Mouse (Mus musculus): Measurements from ENCODE around the gene Egfl8. TPM values are rescaled to one million over a fixed set of nuclear protein-coding genes. Genes with fewer than 3 reads are reported as not detected.

Gene Egfl8
- polyA plus RNA-seq (2016; fragmentation: Nextera tagmentation; extraction: Ambion mirVana) = 4.0 and 4.2 TPM in 2 replicates

DNA sequence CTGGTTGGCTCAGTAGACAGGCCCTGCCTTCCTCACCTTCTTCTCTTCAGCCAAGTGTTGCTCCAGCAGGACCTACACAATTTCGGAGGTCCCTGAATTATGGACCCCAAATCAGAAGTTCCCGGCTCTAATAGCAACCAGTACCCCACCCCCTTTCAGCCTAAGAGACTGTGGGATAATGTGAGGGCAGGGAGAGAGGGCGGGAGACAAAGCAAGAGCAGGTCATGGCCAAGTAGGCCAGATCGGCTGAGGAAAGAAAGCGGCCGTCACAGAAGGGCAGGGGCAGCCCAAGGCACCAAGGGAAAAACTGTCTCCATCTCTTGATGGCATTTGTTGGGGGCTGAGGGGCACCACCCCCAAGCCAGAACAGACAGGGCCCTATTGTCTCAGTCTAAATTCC lies at the start of gene Egfl8:
Gene Egfl8 (minus strand): TSS at position 101 of the 400 bp plus-strand sequence.
- Histone ChIP-seq H3K4me1 (peaks cover 14% of the 10 kb centered on the region), H3K4me3 (0 out of 2 replicates have a peak within 1 kb of the TSS, but pooled peaks have one; percentile 9), H3K27ac (replicated peaks) (peak within 1 kb of the TSS; percentile 69), H3K9me3 (no peaks in the 10 kb centered on the region), H3K27me3 (replicated peaks; ENCODE audit: low read depth, poor library complexity, severe bottlenecking) (no peaks in the 10 kb centered on the region), H3K36me3 (replicated peaks) (peaks cover 74% of the 10 kb centered on the region)
- whole genome bisulfite sequencing = 54% methylated on average over 6 of the region's 6 CpGs
- no peak for DNase-seq (ENCODE audit: low spot score)

DNA sequence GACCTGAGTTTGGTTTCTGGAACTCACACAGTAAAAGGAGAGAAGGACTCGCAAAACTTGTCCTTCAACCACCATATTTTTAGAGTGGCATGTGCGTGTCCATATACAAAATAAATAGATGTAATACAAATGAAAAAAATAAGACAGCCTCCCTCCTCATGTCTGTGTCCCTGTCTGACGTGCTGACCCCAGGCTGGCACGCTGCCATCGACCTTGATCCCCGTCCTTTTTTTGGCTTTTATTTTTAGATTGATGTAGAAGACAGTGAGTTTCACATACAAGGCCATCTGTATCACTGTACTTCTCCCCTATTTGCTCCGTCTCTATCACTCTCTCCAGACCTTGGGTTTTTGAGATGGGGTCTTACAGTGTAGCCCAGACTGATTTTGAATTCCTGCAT lies 48.7 kb upstream of the Egfl8 start:
- Histone ChIP-seq H3K36me3 (replicated peaks) (no peaks in the 10 kb centered on the region), H3K27me3 (replicated peaks; ENCODE audit: low read depth, poor library complexity, severe bottlenecking) (peaks cover 65% of the 10 kb centered on the region), H3K9me3 (no peaks in the 10 kb centered on the region), H3K27ac (replicated peaks) (no peak overlapping the region), H3K4me1 (peaks cover 18% of the 10 kb centered on the region), H3K4me3 (no peak overlapping the region)
- 86% methylated on average over 7 of the region's 7 CpGs for WGBS
- no peak for DNase-seq (ENCODE audit: low spot score)

DNA sequence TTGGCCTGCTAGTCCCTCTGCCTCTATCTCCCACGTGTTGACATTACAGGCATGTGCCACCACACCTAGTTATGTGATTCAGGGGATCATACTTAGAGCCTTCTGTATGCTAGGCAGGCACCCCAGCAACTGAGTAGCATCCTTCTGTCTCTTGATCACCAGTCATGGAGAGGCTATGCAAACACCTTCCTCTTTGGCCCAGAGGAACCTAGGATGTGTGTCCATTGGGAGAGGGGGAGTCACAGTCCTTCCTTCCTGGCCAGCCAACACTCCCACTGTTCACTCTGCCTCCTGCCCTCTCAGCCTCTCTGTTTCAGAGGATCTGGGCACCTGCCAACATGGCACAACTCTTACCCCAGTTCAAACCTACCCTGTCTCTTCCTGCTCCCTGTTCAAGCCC lies 47.8 kb upstream of the Egfl8 start:
- no peaks in the 10 kb centered on the region for H3K9me3 ChIP-seq
- no peak overlapping the region for H3K4me3 ChIP-seq
- H3K36me3 ChIP-seq (replicated peaks) = no peaks in the 10 kb centered on the region
- no peak for DNase-seq (ENCODE audit: low spot score)
- peaks cover 65% of the 10 kb centered on the region for H3K27me3 ChIP-seq (replicated peaks; ENCODE audit: low read depth, poor library complexity, severe bottlenecking)
- no peak overlapping the region for H3K27ac ChIP-seq (replicated peaks)
- peaks cover 18% of the 10 kb centered on the region for H3K4me1 ChIP-seq
- WGBS = 48% methylated on average over 1 of the region's 1 CpGs

DNA sequence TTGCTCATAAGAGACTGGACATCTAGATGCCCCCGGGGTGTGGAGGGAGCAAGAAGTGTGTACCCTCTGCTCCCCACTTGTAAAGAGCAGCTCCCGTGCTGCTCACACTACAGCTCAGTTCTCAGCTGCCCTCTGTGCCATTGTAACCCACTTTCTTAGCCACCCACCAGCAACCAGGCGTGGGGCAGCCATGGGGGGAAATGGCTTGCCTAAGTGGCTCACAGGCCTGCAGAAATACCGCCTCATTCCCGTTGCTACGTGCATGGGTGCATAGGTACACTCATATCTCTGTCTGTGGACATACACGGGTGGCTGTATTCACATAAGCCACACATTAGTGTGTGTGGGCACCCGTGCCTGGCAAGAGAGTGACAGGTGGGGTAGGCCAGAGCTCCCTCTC lies 47.2 kb upstream of the Egfl8 start:
- WGBS = 79% methylated on average over 8 of the region's 8 CpGs
- Histone ChIP-seq H3K4me3 (no peak overlapping the region), H3K27ac (replicated peaks) (no peak overlapping the region), H3K9me3 (no peaks in the 10 kb centered on the region), H3K27me3 (replicated peaks; ENCODE audit: low read depth, poor library complexity, severe bottlenecking) (peaks cover 65% of the 10 kb centered on the region), H3K36me3 (replicated peaks) (no peaks in the 10 kb centered on the region), H3K4me1 (peaks cover 18% of the 10 kb centered on the region)
- no peak for DNase-seq (ENCODE audit: low spot score)

DNA sequence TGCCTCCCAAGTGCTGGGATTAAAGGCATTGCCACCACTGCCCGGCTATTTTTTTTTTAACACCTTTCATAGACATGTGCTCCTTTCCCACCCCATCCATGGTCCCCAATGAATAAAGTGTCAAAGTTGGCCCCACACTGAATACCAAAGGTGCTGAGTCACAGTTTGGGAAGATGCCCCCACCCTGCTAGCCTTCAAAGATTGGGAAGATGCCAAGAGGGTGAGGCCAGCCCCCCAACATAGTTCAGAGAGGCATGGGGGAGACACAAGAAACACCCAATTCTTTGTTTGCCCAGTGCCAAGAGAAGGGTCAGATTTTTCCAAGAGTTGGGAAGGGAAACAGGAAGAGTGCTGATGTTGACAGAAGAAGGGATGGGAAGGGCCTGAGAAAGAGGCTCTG lies 46.7 kb upstream of the Egfl8 start:
- Histone ChIP-seq H3K4me1 (peaks cover 21% of the 10 kb centered on the region), H3K27me3 (replicated peaks; ENCODE audit: low read depth, poor library complexity, severe bottlenecking) (peaks cover 60% of the 10 kb centered on the region), H3K9me3 (no peaks in the 10 kb centered on the region), H3K27ac (replicated peaks) (no peak overlapping the region), H3K36me3 (replicated peaks) (no peaks in the 10 kb centered on the region), H3K4me3 (no peak overlapping the region)
- WGBS = 80% methylated on average over 1 of the region's 1 CpGs
- no peak for DNase-seq (ENCODE audit: low spot score)

DNA sequence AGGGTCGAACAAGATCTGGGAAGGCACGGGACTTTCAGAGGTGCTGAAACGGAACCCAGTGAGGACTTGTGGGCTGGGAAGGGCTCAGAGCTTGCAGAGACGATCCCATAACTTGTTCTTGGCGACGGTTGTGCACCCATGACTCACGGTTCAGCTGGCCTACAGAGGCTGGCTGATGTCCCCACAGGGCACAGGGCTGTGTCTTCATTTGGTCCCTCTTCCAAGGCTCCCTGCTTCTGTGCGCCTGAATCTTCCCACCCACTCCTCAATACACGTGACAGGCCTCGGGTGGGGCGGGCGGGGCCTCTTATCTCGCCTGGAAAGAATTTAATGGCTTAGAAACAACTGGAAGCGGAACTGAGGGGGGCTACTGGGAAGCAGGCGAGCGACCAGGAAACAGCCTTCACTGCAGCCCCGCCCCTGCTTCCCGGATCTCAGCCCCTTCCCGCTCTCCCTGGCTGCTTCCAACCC lies 45.4 kb upstream of the Egfl8 start:
- Histone ChIP-seq H3K9me3 (no peaks in the 10 kb centered on the region), H3K27ac (replicated peaks) (no peak overlapping the region; the same call in 1 of the 2 replicates), H3K27me3 (replicated peaks; ENCODE audit: low read depth, poor library complexity, severe bottlenecking) (peaks cover 59% of the 10 kb centered on the region), H3K4me3 (peak overlapping the region; percentile 41), H3K36me3 (replicated peaks) (no peaks in the 10 kb centered on the region), H3K4me1 (peaks cover 31% of the 10 kb centered on the region)
- peak; percentile 33 for DNase-seq (ENCODE audit: low spot score)
- WGBS = 11% methylated on average over 19 of the region's 19 CpGs

DNA sequence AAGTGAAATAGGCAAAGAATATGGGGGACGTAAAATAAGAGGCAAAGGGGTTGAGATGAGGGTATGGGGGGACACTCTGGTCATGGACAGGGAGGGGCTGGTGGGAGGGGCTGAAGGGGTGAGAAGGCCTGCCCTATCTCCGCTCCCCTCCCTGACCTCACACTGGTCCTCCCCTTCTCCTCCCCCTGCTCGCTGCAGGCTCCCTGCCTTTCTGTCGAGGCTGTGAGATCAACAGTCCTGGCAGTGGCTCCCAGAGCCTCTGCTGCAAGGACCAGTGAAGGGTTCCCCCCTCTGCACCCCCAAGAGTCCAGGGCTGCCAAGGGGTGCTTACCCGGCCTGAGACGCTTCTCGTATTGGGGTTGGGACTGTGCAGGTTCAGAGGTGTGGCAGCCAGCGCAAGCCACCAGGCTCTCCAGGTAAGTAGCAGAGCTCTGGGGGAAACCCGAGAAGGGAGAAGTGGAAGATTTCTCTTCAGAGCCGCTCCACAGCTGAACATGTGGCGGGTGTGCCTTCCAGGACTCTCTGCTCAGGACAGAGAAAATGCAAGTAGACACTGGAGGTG lies 44.6 kb upstream of the Egfl8 start:
- H3K4me3 ChIP-seq = no peak overlapping the region
- DNase-seq (ENCODE audit: low spot score) = no peak
- 44% methylated on average over 11 of the region's 11 CpGs for WGBS

DNA sequence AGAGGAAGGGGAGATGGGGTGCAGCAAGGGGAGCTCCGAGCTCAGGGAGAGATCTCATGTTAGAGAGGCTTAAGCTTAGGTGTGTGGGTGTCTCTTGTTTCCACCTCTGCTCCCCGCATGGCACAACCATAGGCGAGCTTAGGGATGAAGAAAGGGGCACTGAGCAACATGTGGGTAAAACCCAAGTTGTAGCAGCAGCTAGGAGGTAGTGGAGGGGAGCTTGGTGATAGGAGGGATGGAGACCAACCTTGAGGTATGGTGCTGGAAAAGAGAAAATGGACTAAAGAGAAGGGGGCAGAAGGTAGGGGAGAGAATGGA lies 44.1 kb upstream of the Egfl8 start:
- DNase-seq (ENCODE audit: low spot score) = no peak
- peaks cover 44% of the 10 kb centered on the region for H3K4me1 ChIP-seq
- 49% methylated on average over 3 of the region's 3 CpGs for WGBS
- no peaks in the 10 kb centered on the region for H3K9me3 ChIP-seq
- peaks cover 46% of the 10 kb centered on the region for H3K27me3 ChIP-seq (replicated peaks; ENCODE audit: low read depth, poor library complexity, severe bottlenecking)
- H3K4me3 ChIP-seq = no peak overlapping the region
- no peak overlapping the region for H3K27ac ChIP-seq (replicated peaks)
- peaks cover 8% of the 10 kb centered on the region for H3K36me3 ChIP-seq (replicated peaks)

More for the DNA sequence above, 44.6 kb upstream of the Egfl8 start:
- Histone ChIP-seq H3K9me3 (no peaks in the 10 kb centered on the region), H3K27me3 (replicated peaks; ENCODE audit: low read depth, poor library complexity, severe bottlenecking) (peaks cover 51% of the 10 kb centered on the region), H3K4me1 (peaks cover 39% of the 10 kb centered on the region), H3K36me3 (replicated peaks) (peaks cover 4% of the 10 kb centered on the region), H3K27ac (replicated peaks) (no peak overlapping the region)

DNA sequence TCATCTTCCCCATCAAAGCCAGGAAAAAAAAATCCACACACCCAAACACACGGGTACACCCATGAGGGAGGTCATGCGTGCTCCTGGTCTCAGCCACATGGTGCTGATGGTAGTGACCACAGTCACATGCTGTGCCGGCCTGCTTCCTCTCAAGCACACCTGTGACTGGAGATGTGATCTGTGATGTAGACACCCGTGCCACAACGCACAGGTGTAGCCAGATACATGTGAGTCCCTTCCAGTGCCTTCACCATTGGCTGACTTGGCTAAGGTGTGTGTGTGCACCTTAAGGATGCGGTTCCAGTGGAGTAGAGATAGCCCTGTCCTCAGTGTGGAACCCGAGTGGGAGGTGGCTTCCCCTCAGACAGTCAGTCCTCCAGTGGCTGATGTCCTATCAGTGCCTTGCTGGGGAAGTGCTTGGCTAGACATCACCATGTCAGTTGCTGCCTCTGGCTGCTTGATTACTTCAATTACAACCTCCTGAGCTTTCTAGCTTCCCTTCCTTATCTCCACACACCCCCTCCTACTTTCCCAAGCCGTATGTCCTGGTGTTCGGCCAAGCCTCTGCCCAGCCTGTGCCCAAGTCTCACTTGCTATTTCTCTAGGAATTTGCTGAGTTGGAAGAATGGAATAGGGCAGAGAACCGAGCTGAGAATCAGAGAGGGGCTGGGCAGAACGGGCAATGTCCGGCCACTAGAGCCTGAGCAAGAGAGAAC lies 43.6 kb upstream of the Egfl8 start:
- Histone ChIP-seq H3K36me3 (replicated peaks) (peaks cover 14% of the 10 kb centered on the region), H3K9me3 (no peaks in the 10 kb centered on the region), H3K4me1 (peaks cover 44% of the 10 kb centered on the region), H3K4me3 (no peak overlapping the region), H3K27ac (replicated peaks) (no peak overlapping the region), H3K27me3 (replicated peaks; ENCODE audit: low read depth, poor library complexity, severe bottlenecking) (peaks cover 45% of the 10 kb centered on the region)
- WGBS = 70% methylated on average over 12 of the region's 12 CpGs
- no peak for DNase-seq (ENCODE audit: low spot score)

DNA sequence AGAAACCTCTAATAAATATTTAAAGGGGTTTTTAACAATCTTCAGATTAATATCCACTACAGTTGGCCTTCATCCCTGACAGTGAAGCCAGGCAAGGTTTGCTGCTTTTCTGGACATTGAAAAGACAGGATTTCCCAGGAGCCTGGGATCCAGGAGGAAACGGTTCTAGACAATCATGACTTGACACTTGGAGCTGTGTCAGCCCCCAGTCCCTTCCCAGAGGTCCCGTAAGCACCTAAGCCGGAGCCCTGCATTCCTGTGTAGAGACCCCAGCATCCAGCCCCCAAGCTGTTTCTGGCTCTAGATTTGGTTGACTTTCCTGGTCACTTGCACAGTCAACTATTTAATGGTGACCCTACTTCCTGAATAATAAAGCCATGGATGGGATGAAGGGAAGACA lies 42.8 kb upstream of the Egfl8 start:
- WGBS = 78% methylated on average over 3 of the region's 3 CpGs
- peaks cover 44% of the 10 kb centered on the region for H3K4me1 ChIP-seq
- peaks cover 21% of the 10 kb centered on the region for H3K36me3 ChIP-seq (replicated peaks)
- no peak overlapping the region for H3K4me3 ChIP-seq
- no peaks in the 10 kb centered on the region for H3K9me3 ChIP-seq
- H3K27me3 ChIP-seq (replicated peaks; ENCODE audit: low read depth, poor library complexity, severe bottlenecking) = peaks cover 44% of the 10 kb centered on the region
- DNase-seq (ENCODE audit: low spot score) = no peak
- H3K27ac ChIP-seq (replicated peaks) = no peak overlapping the region

DNA sequence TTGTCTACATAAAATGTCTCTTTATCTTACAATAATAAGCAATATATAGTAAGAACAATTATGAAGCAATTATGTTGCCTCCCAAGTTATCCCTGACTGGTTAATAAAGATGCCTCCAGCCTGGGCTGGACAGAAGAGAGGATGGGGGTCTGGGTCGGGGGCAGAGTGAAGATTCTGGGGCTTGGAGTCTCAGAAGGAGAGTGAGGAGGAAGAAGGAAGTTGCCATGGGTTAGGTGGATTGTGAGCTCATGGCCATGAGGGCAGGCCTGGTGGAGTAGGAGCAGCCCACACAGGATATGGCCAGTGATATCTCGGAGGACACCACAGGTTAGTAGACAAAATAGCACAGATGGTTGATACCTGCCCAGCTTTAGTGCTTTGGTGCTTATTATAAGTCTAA lies 42.4 kb upstream of the Egfl8 start:
- no peak overlapping the region for H3K27ac ChIP-seq (replicated peaks)
- no peak for DNase-seq (ENCODE audit: low spot score)
- H3K4me1 ChIP-seq = peaks cover 44% of the 10 kb centered on the region
- H3K9me3 ChIP-seq = no peaks in the 10 kb centered on the region
- H3K36me3 ChIP-seq (replicated peaks) = peaks cover 25% of the 10 kb centered on the region
- no peak overlapping the region for H3K4me3 ChIP-seq
- 90% methylated on average over 2 of the region's 2 CpGs for WGBS
- H3K27me3 ChIP-seq (replicated peaks; ENCODE audit: low read depth, poor library complexity, severe bottlenecking) = peaks cover 40% of the 10 kb centered on the region

DNA sequence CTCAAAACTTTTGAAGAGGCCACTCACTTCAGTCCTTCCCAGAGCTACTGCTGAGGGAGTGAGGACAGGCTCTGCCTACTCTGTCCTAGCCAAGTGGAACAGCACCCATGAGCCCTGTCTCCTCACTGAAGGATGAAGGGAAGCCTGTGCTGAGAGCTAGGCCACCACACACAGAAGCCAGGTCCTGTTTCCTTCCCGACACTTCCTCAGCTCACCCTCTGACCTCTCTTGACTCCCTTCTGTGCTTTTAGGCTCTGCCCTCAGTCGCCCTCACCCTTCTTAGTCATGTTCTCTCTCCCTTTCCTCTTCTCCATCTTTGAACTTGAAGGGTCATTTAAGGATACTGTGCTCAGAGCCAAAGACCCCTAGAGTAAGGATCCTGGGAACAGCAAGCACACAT lies 41.5 kb upstream of the Egfl8 start:
- H3K27me3 ChIP-seq (replicated peaks; ENCODE audit: low read depth, poor library complexity, severe bottlenecking) = peaks cover 33% of the 10 kb centered on the region
- DNase-seq (ENCODE audit: low spot score) = no peak
- 23% methylated on average over 2 of the region's 2 CpGs for WGBS
- no peak overlapping the region for H3K4me3 ChIP-seq
- H3K36me3 ChIP-seq (replicated peaks) = peaks cover 34% of the 10 kb centered on the region
- H3K9me3 ChIP-seq = no peaks in the 10 kb centered on the region
- peaks cover 44% of the 10 kb centered on the region for H3K4me1 ChIP-seq
- no peak overlapping the region for H3K27ac ChIP-seq (replicated peaks)

DNA sequence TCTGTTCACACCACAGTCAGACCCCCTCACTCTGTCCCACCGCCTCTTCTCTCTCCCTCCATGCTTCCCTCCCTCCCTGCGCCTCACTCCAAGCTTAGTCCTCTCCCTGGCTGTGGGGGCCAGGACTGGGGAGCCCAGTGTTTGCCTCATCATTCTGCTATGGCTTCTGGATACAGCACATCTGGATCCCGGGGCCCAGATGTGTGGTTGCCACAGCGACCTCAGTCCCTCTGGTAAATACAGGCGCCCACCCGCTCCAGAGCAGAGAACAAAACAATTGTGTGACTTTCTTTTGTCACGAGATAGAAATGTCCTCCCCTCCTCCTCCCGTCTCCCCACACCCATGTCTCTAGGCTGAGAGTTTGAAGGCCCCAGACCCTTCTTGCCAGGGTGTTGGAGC lies 40.9 kb upstream of the Egfl8 start:
- whole genome bisulfite sequencing = 58% methylated on average over 8 of the region's 8 CpGs
- H3K27ac ChIP-seq (replicated peaks) = no peak overlapping the region

More for the DNA sequence above, 40.9 kb upstream of the Egfl8 start:
- H3K36me3 ChIP-seq (replicated peaks) = peaks cover 40% of the 10 kb centered on the region
- no peak for DNase-seq (ENCODE audit: low spot score)
- peaks cover 44% of the 10 kb centered on the region for H3K4me1 ChIP-seq
- H3K4me3 ChIP-seq = no peak overlapping the region
- peaks cover 31% of the 10 kb centered on the region for H3K27me3 ChIP-seq (replicated peaks; ENCODE audit: low read depth, poor library complexity, severe bottlenecking)
- H3K9me3 ChIP-seq = no peaks in the 10 kb centered on the region

All from embryonic facial prominence, embryonic 10.5 days (tissue).